Mouse (Mus musculus) spleen, adult 2 months (tissue): ENCODE measurements around the gene Mecr.

Source experiments
- CTCF ChIP-seq: fragments of 200-500 bp; IDR thresholded peaks from 2 replicates; pipeline ENCODE4 v1.5.1; 2011; ENCODE audit warnings: mild to moderate bottlenecking, inconsistent platforms; ENCODE audit not compliant: insufficient read depth, insufficient read length, insufficient replicate concordance; ENCODE audit errors: extremely low read depth
- POLR2A ChIP-seq: fragments of 200-500 bp; IDR thresholded peaks from 2 replicates; pipeline ENCODE4 v1.6.1; 2011; ENCODE audit warnings: low read depth, low read length, inconsistent platforms

GRCm38 (mm10) chr4:131796312-131797080 is 46.8 kb upstream of the Mecr start:
- TF ChIP-seq CTCF (no peak), POLR2A (no peak)
